Comparison of ENCODE assay signal across 9 mouse cellular contexts in genomic region chr7:56291468-56292115, GRCm38 (mm10). TPM values are rescaled to one million over a fixed set of nuclear protein-coding genes. Genes with fewer than 3 reads are reported as not detected.
DNase-seq lines count a peak whose midpoint lies in the region; ATAC-seq and TF ChIP-seq lines count a peak whose summit lies in the region.
"Had no signal": no experiment of that assay in that cellular context is flagged by ENCODE, and none has a peak within 500 bp of the region (broad histone marks: within the 10 kb centered on the region; RNA-seq: fewer than 3 reads in every experiment).

No protein-coding gene starts in this region.

- no peaks in the 10 kb centered on the region for H3K36me3 ChIP-seq in forebrain, embryonic 10.5 days (replicated peaks)
- no peaks in the 10 kb centered on the region for H3K36me3 ChIP-seq in limb, embryonic 14.5 days (ENCODE audit: control insufficient read depth, insufficient read depth, low read length)
- H3K36me3 ChIP-seq: heart, embryonic 15.5 days had no signal

- WGBS in forebrain, embryonic 10.5 days, result 55% methylated on average over 6 of the region's 6 CpGs
- 32% methylated on average over 6 of the region's 6 CpGs for WGBS in limb, embryonic 14.5 days

- no peak for ATAC-seq in limb, embryonic 14.5 days (ENCODE audit: low FRiP score, low read depth)

- H3K4me3 ChIP-seq in forebrain, embryonic 10.5 days, result no peak overlapping the region
- no peak overlapping the region for H3K4me3 ChIP-seq in limb, embryonic 14.5 days (replicated peaks; ENCODE audit: low read length)
- H3K4me3 ChIP-seq: heart, embryonic 15.5 days had no signal

- H3K4me1 ChIP-seq in forebrain, embryonic 10.5 days, result no peaks in the 10 kb centered on the region
- H3K4me1 ChIP-seq in limb, embryonic 14.5 days (ENCODE audit: control insufficient read depth, insufficient read depth, low read length), result no peaks in the 10 kb centered on the region
- H3K4me1 ChIP-seq: heart, embryonic 15.5 days had no signal

- H3K27ac ChIP-seq in forebrain, embryonic 10.5 days, result no peak overlapping the region
- no peak overlapping the region for H3K27ac ChIP-seq in limb, embryonic 14.5 days (replicated peaks; ENCODE audit: low read depth, low read length)
- H3K27ac ChIP-seq: heart, embryonic 15.5 days had no signal

- TF ChIP-seq CTCF in brain, embryonic 14.5 days (IDR thresholded peaks at IDR 0.05; ENCODE audit: borderline replicate concordance, extremely low read depth, insufficient read depth, insufficient read length), result peak; percentile 78

- H3K27me3 ChIP-seq in forebrain, embryonic 10.5 days (ENCODE audit: poor library complexity, severe bottlenecking), result no peaks in the 10 kb centered on the region
- no peaks in the 10 kb centered on the region for H3K27me3 ChIP-seq in limb, embryonic 14.5 days (ENCODE audit: control insufficient read depth, insufficient read depth, low read length)
- H3K27me3 ChIP-seq: heart, embryonic 15.5 days had no signal

- DNase-seq in thymus, postnatal 0 days (ENCODE audit: low spot score), result peak; percentile 12
- no peak for DNase-seq in thymus, postnatal 36 days
- DNase-seq in brain, embryonic 14.5 days (ENCODE audit: low read depth), result peak; percentile 88
- peak; percentile 43 for DNase-seq in forebrain, embryonic 10.5 days (ENCODE audit: extremely low spot score, low spot score)
- DNase-seq in kidney, adult 8-10 months, result peak; percentile 11 to 50
- peak; percentile 82 for DNase-seq in limb, embryonic 14.5 days (ENCODE audit: low spot score)
- peak; percentile 94 for DNase-seq in retina, embryonic 14.5 days (ENCODE audit: low spot score)
- DNase-seq in T-cell, adult 2 months (ENCODE audit: low spot score), result no peak

- no peak overlapping the region for H3K9ac ChIP-seq in limb, embryonic 14.5 days (ENCODE audit: low read depth, low read length, severe bottlenecking)
- H3K9ac ChIP-seq: heart, embryonic 15.5 days had no signal

- TF ChIP-seq POLR2A in brain, embryonic 14.5 days (IDR thresholded peaks at IDR 0.05; ENCODE audit: borderline replicate concordance, extremely low read depth, insufficient read depth, insufficient read length, poor library complexity, severe bottlenecking), result no peak
- no peak for TF ChIP-seq POLR2A in limb, embryonic 14.5 days (IDR thresholded peaks at IDR 0.05; ENCODE audit: borderline replicate concordance, extremely low read depth, insufficient read depth, insufficient read length)

- H3K4me2 ChIP-seq in limb, embryonic 14.5 days (replicated peaks; ENCODE audit: low read depth, low read length, severe bottlenecking), result no peak overlapping the region
- H3K4me2 ChIP-seq: heart, embryonic 15.5 days had no signal

- no peaks in the 10 kb centered on the region for H3K9me3 ChIP-seq in forebrain, embryonic 10.5 days
- H3K9me3 ChIP-seq in limb, embryonic 14.5 days (ENCODE audit: control insufficient read depth, low read length), result no peaks in the 10 kb centered on the region
- H3K9me3 ChIP-seq: heart, embryonic 15.5 days had no signal

RNA-seq across cellular contexts. Expression of gene Oca2, which starts 52.0 kb away (rescaled TPM):
- 0.06 and 0.07 TPM in 2 replicates for polyA plus RNA-seq in thymus, postnatal 0 days (2015; fragmentation: Nextera tagmentation; extraction: Ambion mirVana)
- polyA plus RNA-seq in brain, embryonic 14.5 days (2012; rRNA removed), result 0.43 and 0.67 TPM in 2 replicates
- 0.55 and 1.1 TPM in 2 replicates for polyA plus RNA-seq in forebrain, embryonic 10.5 days (2016; fragmentation: Nextera tagmentation; extraction: Ambion mirVana)
- 0.04 TPM in 1 of 2 replicates, not detected in the other for polyA plus RNA-seq in limb, embryonic 14.5 days (2012; rRNA removed)
- not detected in 2 replicates for polyA plus RNA-seq in limb, embryonic 14.5 days (2014; fragmentation: Nextera tagmentation; extraction: Ambion mirVana)
- polyA plus RNA-seq: heart, embryonic 15.5 days had no signal

Comparison
In these comparisons a context has a peak if more than half of its experiments do, and no peak if none do; other contexts are left out.
1. DNase-seq: peak in thymus, postnatal 0 days (single experiment), brain, embryonic 14.5 days (single experiment), forebrain, embryonic 10.5 days (single experiment), kidney, adult 8-10 months (2 of 2), limb, embryonic 14.5 days (single experiment) and retina, embryonic 14.5 days (single experiment); none in thymus, postnatal 36 days (0 of 2) and T-cell, adult 2 months (single experiment).